Mouse (Mus musculus) left cerebral cortex, postnatal 4 days (tissue): ENCODE results near the gene Vmn1r107. TPM values are rescaled to one million over a fixed set of nuclear protein-coding genes. Genes with fewer than 3 reads are reported as not detected.
"Not testable (repeated sequence)": the region's sequence is repeated elsewhere in the genome, so short reads cannot be mapped to it uniquely, and the experiment has no call there.

ENCODE experiments used
- DNase-seq: peaks from one replicate; pipeline ENCODE4 v3.0.0-alpha.2; 2022
- intact Hi-C: fragments of 180-260 bp; cut with DNase I; formaldehyde crosslinking; loops from one replicate; pipeline ENCODE4 v1.15.1; 2025
- total RNA-seq, 2 experiments: library from RNA; stranded (reverse); gene quantifications; 2 replicates each; pipeline ENCODE4 v1.2.3; 2021

Gene Vmn1r107
- total RNA-seq: not detected

DNA sequence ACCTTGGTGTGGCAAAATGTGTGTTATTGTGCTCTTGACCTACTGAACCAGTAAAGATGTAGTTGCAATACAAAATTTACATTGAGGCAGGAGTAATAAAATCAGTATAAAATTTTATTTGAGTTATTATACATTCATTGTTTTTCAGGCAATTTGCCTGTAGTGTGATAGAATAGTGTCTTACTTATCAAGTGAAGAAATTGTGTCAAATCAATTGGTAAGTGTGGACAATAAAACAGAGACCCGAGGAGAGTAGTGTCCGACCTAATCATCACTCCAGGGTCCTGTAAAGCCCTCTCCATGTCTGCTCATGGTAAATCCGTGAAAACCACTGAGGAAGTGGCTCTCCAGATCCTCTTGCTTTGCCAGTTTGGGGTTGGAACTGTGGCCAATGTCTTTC is at the start of gene Vmn1r107:
Vmn1r107 (plus strand) TSS at position 301 of the 400 bp plus-strand sequence.
- intact Hi-C loops, DNase-seq: not testable (repeated sequence)

DNA sequence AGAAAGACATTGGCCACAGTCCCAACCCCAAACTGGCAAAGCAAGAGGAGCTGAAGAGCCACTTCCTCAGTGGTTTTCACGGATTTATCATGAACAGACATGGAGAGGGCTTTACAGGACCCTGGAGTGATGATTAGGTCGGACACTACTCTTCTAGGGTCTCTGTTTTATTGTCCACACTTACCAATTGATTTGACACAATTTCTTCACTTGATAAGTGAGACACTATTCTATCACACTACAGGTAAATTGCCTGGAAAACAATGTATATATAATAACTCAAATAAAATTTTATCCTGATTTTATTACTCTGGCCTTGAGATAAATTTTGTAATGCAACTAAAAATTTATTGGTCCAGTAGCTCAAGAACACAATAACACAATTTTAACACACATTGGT is 34.4 kb downstream of the Vmn1r107 start, which contains the start of gene Vmn1r111:
Vmn1r111 (minus strand) TSS at position 101 of the 400 bp plus-strand sequence.
- intact Hi-C loops, DNase-seq: not testable (repeated sequence)

Other genes with a start within 250 kb of the Vmn1r107 start
- gene Vmn1r101, start 226.3 kb upstream of the Vmn1r107 start, total RNA-seq: not detected
- gene Gm10670, start 194.0 kb upstream of the Vmn1r107 start, total RNA-seq: not detected
- not detected for gene Vmn1r103, start 158.4 kb upstream of the Vmn1r107 start, total RNA-seq
- gene Vmn1r104, start 135.1 kb upstream of the Vmn1r107 start, total RNA-seq: not detected
- not detected for gene Gm5726, start 123.2 kb upstream of the Vmn1r107 start, total RNA-seq
- gene Gm4141, start 92.7 kb upstream of the Vmn1r107 start, total RNA-seq: not detected
- not detected for gene Gm4513, start 69.9 kb upstream of the Vmn1r107 start, total RNA-seq
- not detected for gene Vmn1r111, start 34.3 kb downstream of the Vmn1r107 start, total RNA-seq
- gene Gm10668, start 61.7 kb downstream of the Vmn1r107 start, total RNA-seq: not detected
- not detected for gene Vmn1r112, start 102.3 kb downstream of the Vmn1r107 start, total RNA-seq
- gene Vmn1r113, start 118.4 kb downstream of the Vmn1r107 start, total RNA-seq: not detected
- not detected for gene Vmn1r114, start 143.3 kb downstream of the Vmn1r107 start, total RNA-seq
- gene Vmn1r115, start 176.1 kb downstream of the Vmn1r107 start, total RNA-seq: not detected
- gene Vmn1r116, start 203.3 kb downstream of the Vmn1r107 start, total RNA-seq: not detected
- not detected for gene Vmn1r117, start 215.2 kb downstream of the Vmn1r107 start, total RNA-seq
- not detected for gene Vmn1r118, start 243.4 kb downstream of the Vmn1r107 start, total RNA-seq